Mouse (Mus musculus): Measurements from ENCODE around the gene Bmpr2. TPM values are rescaled to one million over a fixed set of nuclear protein-coding genes. Genes with fewer than 3 reads are reported as not detected.

Bmpr2 gene
- polyA plus RNA-seq, 1 experiment, result 3.7 TPM

- Histone ChIP-seq H3K4me3 (ENCODE audit: insufficient read depth, poor library complexity, severe bottlenecking) (no peak overlapping the region), H3K27me3 (ENCODE audit: control insufficient read depth, insufficient read depth, insufficient read length) (no peaks in the 10 kb centered on the region), H3ac (ENCODE audit: control insufficient read depth, insufficient read length, low read depth) (no peak overlapping the region), H3K79me2 (ENCODE audit: control insufficient read depth, insufficient read depth) (peaks cover 97% of the 10 kb centered on the region), H3K79me3 (ENCODE audit: low read depth) (peaks cover 69% of the 10 kb centered on the region), H3K36me3 (ENCODE audit: control insufficient read depth, insufficient read depth) (no peaks in the 10 kb centered on the region)
- no peak for TF ChIP-seq MYOD1 (IDR thresholded peaks at IDR 0.05; ENCODE audit: control insufficient read depth, insufficient read length, low read depth)
- no peak for TF ChIP-seq FOSL1 (IDR thresholded peaks at IDR 0.05; ENCODE audit: insufficient read depth, low read length, poor library complexity, severe bottlenecking)
- TF ChIP-seq CTCF (IDR thresholded peaks at IDR 0.05; ENCODE audit: control insufficient read depth, insufficient read depth, insufficient read length), result no peak
- no peak for TF ChIP-seq USF1 (IDR thresholded peaks at IDR 0.05; ENCODE audit: low read depth)
- TF ChIP-seq MAX (IDR thresholded peaks at IDR 0.05), result no peak
- TF ChIP-seq MYOG (IDR thresholded peaks at IDR 0.05; ENCODE audit: control insufficient read depth, extremely low read depth, insufficient read length), result no peak
- TF ChIP-seq CEBPB (IDR thresholded peaks at IDR 0.05; ENCODE audit: low read depth), result no peak
Observed at GRCm38 (mm10) chr1:59771871-59772270, 8.7 kb downstream of the Bmpr2 start.

GRCm38 (mm10) chr1:59781080-59781479, 17.9 kb downstream of the Bmpr2 start:
- TF ChIP-seq FOSL1 (IDR thresholded peaks at IDR 0.05; ENCODE audit: insufficient read depth, low read length, poor library complexity, severe bottlenecking) (no peak), USF1 (IDR thresholded peaks at IDR 0.05; ENCODE audit: low read depth) (no peak), CTCF (IDR thresholded peaks at IDR 0.05; ENCODE audit: control insufficient read depth, insufficient read depth, insufficient read length) (no peak), MAX (IDR thresholded peaks at IDR 0.05) (no peak), CEBPB (IDR thresholded peaks at IDR 0.05; ENCODE audit: low read depth) (no peak), MYOD1 (IDR thresholded peaks at IDR 0.05; ENCODE audit: control insufficient read depth, insufficient read length, low read depth) (no peak), MYOG (IDR thresholded peaks at IDR 0.05; ENCODE audit: control insufficient read depth, extremely low read depth, insufficient read length) (no peak)
- Histone ChIP-seq H3K4me3 (ENCODE audit: insufficient read depth, poor library complexity, severe bottlenecking) (no peak overlapping the region), H3ac (ENCODE audit: control insufficient read depth, insufficient read length, low read depth) (no peak overlapping the region), H3K27me3 (ENCODE audit: control insufficient read depth, insufficient read depth, insufficient read length) (no peaks in the 10 kb centered on the region), H3K79me2 (ENCODE audit: control insufficient read depth, insufficient read depth) (peaks cover 77% of the 10 kb centered on the region), H3K36me3 (ENCODE audit: control insufficient read depth, insufficient read depth) (no peaks in the 10 kb centered on the region), H3K79me3 (ENCODE audit: low read depth) (peaks cover 40% of the 10 kb centered on the region)

GRCm38 (mm10) chr1:59788975-59789374, 25.8 kb downstream of the Bmpr2 start:
- Histone ChIP-seq H3ac (ENCODE audit: control insufficient read depth, insufficient read length, low read depth) (no peak overlapping the region), H3K36me3 (ENCODE audit: control insufficient read depth, insufficient read depth) (no peaks in the 10 kb centered on the region), H3K79me2 (ENCODE audit: control insufficient read depth, insufficient read depth) (peaks cover 75% of the 10 kb centered on the region), H3K27me3 (ENCODE audit: control insufficient read depth, insufficient read depth, insufficient read length) (no peaks in the 10 kb centered on the region), H3K4me3 (ENCODE audit: insufficient read depth, poor library complexity, severe bottlenecking) (no peak overlapping the region), H3K79me3 (ENCODE audit: low read depth) (peaks cover 26% of the 10 kb centered on the region)
- TF ChIP-seq CEBPB (IDR thresholded peaks at IDR 0.05; ENCODE audit: low read depth) (no peak), CTCF (IDR thresholded peaks at IDR 0.05; ENCODE audit: control insufficient read depth, insufficient read depth, insufficient read length) (no peak)

GRCm38 (mm10) chr1:59789741-59790140, 26.5 kb downstream of the Bmpr2 start:
- Histone ChIP-seq H3K79me3 (ENCODE audit: low read depth) (peaks cover 27% of the 10 kb centered on the region), H3K36me3 (ENCODE audit: control insufficient read depth, insufficient read depth) (no peaks in the 10 kb centered on the region), H3K4me3 (ENCODE audit: insufficient read depth, poor library complexity, severe bottlenecking) (no peak overlapping the region), H3K79me2 (ENCODE audit: control insufficient read depth, insufficient read depth) (peaks cover 77% of the 10 kb centered on the region), H3ac (ENCODE audit: control insufficient read depth, insufficient read length, low read depth) (no peak overlapping the region), H3K27me3 (ENCODE audit: control insufficient read depth, insufficient read depth, insufficient read length) (no peaks in the 10 kb centered on the region)
- no peak for TF ChIP-seq CTCF (IDR thresholded peaks at IDR 0.05; ENCODE audit: control insufficient read depth, insufficient read depth, insufficient read length)
- TF ChIP-seq MYOD1 (IDR thresholded peaks at IDR 0.05; ENCODE audit: control insufficient read depth, insufficient read length, low read depth), result no peak
- TF ChIP-seq FOSL1 (IDR thresholded peaks at IDR 0.05; ENCODE audit: insufficient read depth, low read length, poor library complexity, severe bottlenecking), result no peak
- TF ChIP-seq MYOG (IDR thresholded peaks at IDR 0.05; ENCODE audit: control insufficient read depth, extremely low read depth, insufficient read length), result no peak
- TF ChIP-seq USF1 (IDR thresholded peaks at IDR 0.05; ENCODE audit: low read depth), result no peak
- no peak for TF ChIP-seq CEBPB (IDR thresholded peaks at IDR 0.05; ENCODE audit: low read depth)
- TF ChIP-seq MAX (IDR thresholded peaks at IDR 0.05), result no peak

DNA sequence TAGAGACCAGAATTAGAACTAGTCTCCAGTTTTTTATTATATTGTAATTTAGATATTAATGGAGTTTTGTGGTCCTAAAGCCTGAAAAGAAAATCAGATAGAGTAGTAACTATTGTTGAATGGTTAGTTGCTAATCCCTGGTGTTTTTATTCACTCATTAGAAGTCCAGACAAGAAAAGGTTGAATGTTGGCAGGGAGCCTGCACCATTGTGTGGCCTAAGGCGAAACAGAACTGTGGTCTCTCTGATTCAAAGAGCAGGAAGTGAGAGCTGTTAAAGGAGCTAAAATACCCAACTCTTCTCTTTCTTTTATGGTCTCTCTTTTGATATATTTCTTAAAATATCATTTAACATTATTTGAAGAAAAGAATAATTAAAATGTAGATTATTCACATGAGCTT, 32.1 kb downstream of the Bmpr2 start:
- H3K4me3 ChIP-seq (ENCODE audit: insufficient read depth, poor library complexity, severe bottlenecking), result no peak overlapping the region
- no peaks in the 10 kb centered on the region for H3K27me3 ChIP-seq (ENCODE audit: control insufficient read depth, insufficient read depth, insufficient read length)
- H3K79me3 ChIP-seq (ENCODE audit: low read depth), result peaks cover 32% of the 10 kb centered on the region
- H3K79me2 ChIP-seq (ENCODE audit: control insufficient read depth, insufficient read depth), result peaks cover 71% of the 10 kb centered on the region
- TF ChIP-seq MYOG (IDR thresholded peaks at IDR 0.05; ENCODE audit: control insufficient read depth, extremely low read depth, insufficient read length), result no peak
- TF ChIP-seq MAX (IDR thresholded peaks at IDR 0.05), result no peak
- TF ChIP-seq FOSL1 (IDR thresholded peaks at IDR 0.05; ENCODE audit: insufficient read depth, low read length, poor library complexity, severe bottlenecking), result no peak
- TF ChIP-seq USF1 (IDR thresholded peaks at IDR 0.05; ENCODE audit: low read depth), result no peak
- no peak for TF ChIP-seq MYOD1 (IDR thresholded peaks at IDR 0.05; ENCODE audit: control insufficient read depth, insufficient read length, low read depth)
- no peak for TF ChIP-seq CTCF (IDR thresholded peaks at IDR 0.05; ENCODE audit: control insufficient read depth, insufficient read depth, insufficient read length)
- no peak for TF ChIP-seq CEBPB (IDR thresholded peaks at IDR 0.05; ENCODE audit: low read depth)
- no peaks in the 10 kb centered on the region for H3K36me3 ChIP-seq (ENCODE audit: control insufficient read depth, insufficient read depth)
- no peak overlapping the region for H3ac ChIP-seq (ENCODE audit: control insufficient read depth, insufficient read length, low read depth)

- Histone ChIP-seq H3ac (ENCODE audit: control insufficient read depth, insufficient read length, low read depth) (no peak overlapping the region), H3K36me3 (ENCODE audit: control insufficient read depth, insufficient read depth) (no peaks in the 10 kb centered on the region), H3K79me3 (ENCODE audit: low read depth) (peaks cover 22% of the 10 kb centered on the region), H3K4me3 (ENCODE audit: insufficient read depth, poor library complexity, severe bottlenecking) (no peak overlapping the region), H3K79me2 (ENCODE audit: control insufficient read depth, insufficient read depth) (peaks cover 63% of the 10 kb centered on the region), H3K27me3 (ENCODE audit: control insufficient read depth, insufficient read depth, insufficient read length) (no peaks in the 10 kb centered on the region)
- TF ChIP-seq CTCF (IDR thresholded peaks at IDR 0.05; ENCODE audit: control insufficient read depth, insufficient read depth, insufficient read length), result no peak
- TF ChIP-seq FOSL1 (IDR thresholded peaks at IDR 0.05; ENCODE audit: insufficient read depth, low read length, poor library complexity, severe bottlenecking), result no peak
Observed at GRCm38 (mm10) chr1:59797865-59798264, 34.7 kb downstream of the Bmpr2 start.
